ENCODE assay signal across 9 mouse cellular contexts in genomic region chr2:130827410-130827809, GRCm38 (mm10).
DNase-seq lines count a peak whose midpoint lies in the region; ATAC-seq lines count a peak whose summit lies in the region.
"Had no signal": no experiment of that assay in that cellular context is flagged by ENCODE, and none has a peak within 500 bp of the region (broad histone marks: within the 10 kb centered on the region; RNA-seq: fewer than 3 reads in every experiment).

No protein-coding gene starts in this region.

- H3K4me1 ChIP-seq in forebrain, embryonic 14.5 days (ENCODE audit: control insufficient read depth, insufficient read depth, low read length), result no peaks in the 10 kb centered on the region
- peaks cover 10% of the 10 kb centered on the region for H3K4me1 ChIP-seq in forebrain, embryonic 12.5 days
- peaks cover 10% of the 10 kb centered on the region; the same call in 1 of the 2 replicates for H3K4me1 ChIP-seq in heart, embryonic 16.5 days (ENCODE audit: control insufficient read depth, insufficient read depth, low read length)

- no peak overlapping the region for H3K4me2 ChIP-seq in forebrain, embryonic 14.5 days (ENCODE audit: low read length)
- no peak overlapping the region for H3K4me2 ChIP-seq in forebrain, embryonic 12.5 days
- no peak overlapping the region for H3K4me2 ChIP-seq in heart, embryonic 16.5 days (ENCODE audit: low read depth, low read length)
- H3K4me2 ChIP-seq: heart, embryonic 13.5 days had no signal

- no peaks in the 10 kb centered on the region for H3K27me3 ChIP-seq in forebrain, embryonic 14.5 days (replicated peaks; ENCODE audit: control insufficient read depth, insufficient read depth, low read length)
- no peaks in the 10 kb centered on the region for H3K27me3 ChIP-seq in forebrain, embryonic 12.5 days
- no peaks in the 10 kb centered on the region for H3K27me3 ChIP-seq in heart, embryonic 16.5 days (ENCODE audit: control insufficient read depth, insufficient read depth, low read length)
- H3K27me3 ChIP-seq: heart, embryonic 13.5 days had no signal

- no peaks in the 10 kb centered on the region for H3K9me3 ChIP-seq in forebrain, embryonic 14.5 days (replicated peaks; ENCODE audit: control insufficient read depth, low read length)
- no peaks in the 10 kb centered on the region for H3K9me3 ChIP-seq in forebrain, embryonic 12.5 days
- no peaks in the 10 kb centered on the region for H3K9me3 ChIP-seq in heart, embryonic 16.5 days (replicated peaks; ENCODE audit: control insufficient read depth, low read length)
- H3K9me3 ChIP-seq: heart, embryonic 13.5 days had no signal

- H3K4me3 ChIP-seq in forebrain, embryonic 14.5 days (ENCODE audit: low read depth, low read length), result no peak overlapping the region
- H3K4me3 ChIP-seq in forebrain, embryonic 12.5 days (replicated peaks), result no peak overlapping the region
- H3K4me3 ChIP-seq in heart, embryonic 16.5 days (ENCODE audit: low read length), result no peak overlapping the region
- H3K4me3 ChIP-seq: heart, embryonic 13.5 days had no signal

- 0 out of 2 replicates have a peak, but pooled peaks have one; percentile 15 for ATAC-seq in forebrain, embryonic 14.5 days
- no peak for ATAC-seq in forebrain, embryonic 12.5 days (ENCODE audit: low FRiP score)
- ATAC-seq in heart, embryonic 16.5 days (replicated peaks; ENCODE audit: extremely low read depth, insufficient read depth, low FRiP score), result 0 out of 2 replicates have a peak, but pooled peaks have one; percentile 10

- H3K36me3 ChIP-seq in forebrain, embryonic 14.5 days (ENCODE audit: control insufficient read depth, insufficient read depth, low read length), result 0 out of 2 replicates have a peak, but pooled peaks cover 3% of the 10 kb centered on the region
- peaks cover 7% of the 10 kb centered on the region; the same call in 1 of the 2 replicates for H3K36me3 ChIP-seq in forebrain, embryonic 12.5 days (replicated peaks)
- H3K36me3 ChIP-seq in heart, embryonic 16.5 days (ENCODE audit: control insufficient read depth, insufficient read depth), result peaks cover 11% of the 10 kb centered on the region

- H3K27ac ChIP-seq in forebrain, embryonic 14.5 days (ENCODE audit: low read depth, low read length), result no peak overlapping the region
- H3K27ac ChIP-seq in forebrain, embryonic 12.5 days, result no peak overlapping the region
- peak overlapping the region; percentile 1; the same call in 1 of the 2 replicates for H3K27ac ChIP-seq in heart, embryonic 16.5 days (ENCODE audit: low read length)
- H3K27ac ChIP-seq: heart, embryonic 13.5 days had no signal

- DNase-seq in forebrain, embryonic 14.5 days (ENCODE audit: low spot score), result peak; percentile 66
- DNase-seq in adrenal gland, adult 8-10 months, result peak; percentile 54
- peak; percentile 67 for DNase-seq in kidney, postnatal 10 days
- peak; percentile 77 for DNase-seq in lung, postnatal 10 days
- no peak for DNase-seq in c-Kit-positive CD71-positive TER-119-positive erythroid progenitor cells, embryonic 14.5 days (ENCODE audit: low spot score)
- DNase-seq in urinary bladder, adult 18-20 months (ENCODE audit: low spot score in 2 of 2), result no peak

- H3K9ac ChIP-seq in forebrain, embryonic 14.5 days (ENCODE audit: low read length), result no peak overlapping the region
- no peak overlapping the region for H3K9ac ChIP-seq in forebrain, embryonic 12.5 days
- no peak overlapping the region for H3K9ac ChIP-seq in heart, embryonic 16.5 days (ENCODE audit: low read length)
- H3K9ac ChIP-seq: heart, embryonic 13.5 days had no signal

- WGBS in forebrain, embryonic 14.5 days, result 47% methylated on average over 2 of the region's 2 CpGs
- 61% methylated on average over 2 of the region's 2 CpGs for WGBS in forebrain, embryonic 12.5 days
- 41% methylated on average over 2 of the region's 2 CpGs for WGBS in heart, embryonic 16.5 days

Comparison
In these comparisons a context has a peak if more than half of its experiments do, and no peak if none do; other contexts are left out.
1. DNase-seq: peak in forebrain, embryonic 14.5 days (single experiment), adrenal gland, adult 8-10 months (single experiment), kidney, postnatal 10 days (single experiment) and lung, postnatal 10 days (single experiment); none in c-Kit-positive CD71-positive TER-119-positive erythroid progenitor cells, embryonic 14.5 days (single experiment) and urinary bladder, adult 18-20 months (0 of 2).